Mouse (Mus musculus) heart, embryonic 12.5 days (tissue): ENCODE data around the gene Tuba1b. TPM values are rescaled to one million over a fixed set of nuclear protein-coding genes. Genes with fewer than 3 reads are reported as not detected.
"Not testable (repeated sequence)": the region's sequence is repeated elsewhere in the genome, so short reads cannot be mapped to it uniquely, and the experiment has no call there.

ENCODE experiments used
- ATAC-seq: fragments of 200-750 bp; cut with Nextera tagmentation; 2 replicates; pipeline ENCODE4 v1.8.0; 2017; ENCODE audit warnings: moderate TSS enrichment, moderate library complexity; ENCODE audit not compliant: insufficient number of reproducible peaks, low FRiP score
- H3K27ac ChIP-seq: fragments of 300-500 bp; sonication (generic); 2 replicates; pipeline ENCODE4 v1.5.1; 2016; ENCODE audit warnings: mild to moderate bottlenecking, moderate library complexity; ENCODE audit not compliant: poor library complexity, severe bottlenecking
- H3K27me3 ChIP-seq: fragments of 300-500 bp; sonication (generic); replicated peaks from 2 replicates; pipeline ENCODE4 v1.6.1; 2016; ENCODE audit warnings: mild to moderate bottlenecking, moderate library complexity
- H3K36me3 ChIP-seq: fragments of 300-500 bp; sonication (generic); 2 replicates; pipeline ENCODE4 v1.6.1; 2016; ENCODE audit warnings: mild to moderate bottlenecking, moderate library complexity
- H3K4me1 ChIP-seq: fragments of 300-500 bp; sonication (generic); replicated peaks from 2 replicates; pipeline ENCODE4 v1.6.1; 2016; ENCODE audit warnings: mild to moderate bottlenecking
- H3K4me2 ChIP-seq: fragments of 300-500 bp; sonication (generic); 2 replicates; pipeline ENCODE4 v1.6.1; 2016; ENCODE audit warnings: mild to moderate bottlenecking, moderate library complexity
- H3K4me3 ChIP-seq: fragments of 300-500 bp; sonication (generic); 2 replicates; pipeline ENCODE4 v1.5.1; 2016; ENCODE audit warnings: mild to moderate bottlenecking
- H3K9ac ChIP-seq: fragments of 300-500 bp; sonication (generic); 2 replicates; pipeline ENCODE4 v1.6.1; 2016; ENCODE audit warnings: mild to moderate bottlenecking, moderate library complexity
- H3K9me3 ChIP-seq: fragments of 300-500 bp; sonication (generic); replicated peaks from 2 replicates; pipeline ENCODE4 v1.6.1; 2016; ENCODE audit warnings: mild to moderate bottlenecking, moderate library complexity
- WGBS: fragments of 180-500 bp; shearing (Covaris S2); methylation state at CpG from one replicate; pipeline ENCODE4 v1.1.7; 2016; 5-methylcytosine and 5-hydroxymethylcytosine counted together
- polyA plus RNA-seq: library from polyadenylated mRNA; unstranded; fragments of >200 nt; fragmentation: Nextera tagmentation; extraction: Ambion mirVana; gene quantifications from 2 replicates; pipeline ENCODE4 v1.2.1, GENCODE M21; 2016

The Tuba1b gene
- polyA plus RNA-seq, 1 experiment from 2014 or later, result 1,481 TPM

DNA sequence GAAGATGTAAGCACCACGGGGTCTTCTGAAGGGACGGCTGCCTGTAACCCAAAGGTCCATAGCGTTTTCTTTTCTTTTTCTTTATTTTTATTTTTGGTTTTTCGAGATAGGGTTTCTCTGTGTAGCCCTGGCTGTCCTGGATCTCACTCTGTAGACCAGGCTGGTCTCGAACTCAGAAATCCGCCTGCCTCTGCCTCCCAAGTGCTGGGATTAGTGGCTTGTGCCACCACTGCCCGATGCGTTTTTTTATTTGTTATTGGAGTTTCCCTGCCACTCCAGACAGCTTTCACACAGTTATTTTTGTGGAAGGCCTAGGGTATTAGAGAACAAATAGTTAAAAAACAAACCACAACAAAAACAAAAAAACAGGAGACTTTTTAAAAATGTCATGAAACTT, 15.9 kb downstream of the Tuba1b start:
- peak overlapping the region; percentile 96 for H3K27ac ChIP-seq
- H3K4me3 ChIP-seq, result peak overlapping the region; percentile 83
- H3K4me1 ChIP-seq, result peaks cover 22% of the 10 kb centered on the region
- H3K9me3 ChIP-seq, H3K27me3 ChIP-seq, ATAC-seq: not testable (repeated sequence)
- peaks cover 10% of the 10 kb centered on the region for H3K36me3 ChIP-seq
- H3K9ac ChIP-seq, result peak overlapping the region; percentile 74
- H3K4me2 ChIP-seq, result peak overlapping the region; percentile 79
- WGBS, result 24% methylated on average over 8 of the region's 8 CpGs

DNA sequence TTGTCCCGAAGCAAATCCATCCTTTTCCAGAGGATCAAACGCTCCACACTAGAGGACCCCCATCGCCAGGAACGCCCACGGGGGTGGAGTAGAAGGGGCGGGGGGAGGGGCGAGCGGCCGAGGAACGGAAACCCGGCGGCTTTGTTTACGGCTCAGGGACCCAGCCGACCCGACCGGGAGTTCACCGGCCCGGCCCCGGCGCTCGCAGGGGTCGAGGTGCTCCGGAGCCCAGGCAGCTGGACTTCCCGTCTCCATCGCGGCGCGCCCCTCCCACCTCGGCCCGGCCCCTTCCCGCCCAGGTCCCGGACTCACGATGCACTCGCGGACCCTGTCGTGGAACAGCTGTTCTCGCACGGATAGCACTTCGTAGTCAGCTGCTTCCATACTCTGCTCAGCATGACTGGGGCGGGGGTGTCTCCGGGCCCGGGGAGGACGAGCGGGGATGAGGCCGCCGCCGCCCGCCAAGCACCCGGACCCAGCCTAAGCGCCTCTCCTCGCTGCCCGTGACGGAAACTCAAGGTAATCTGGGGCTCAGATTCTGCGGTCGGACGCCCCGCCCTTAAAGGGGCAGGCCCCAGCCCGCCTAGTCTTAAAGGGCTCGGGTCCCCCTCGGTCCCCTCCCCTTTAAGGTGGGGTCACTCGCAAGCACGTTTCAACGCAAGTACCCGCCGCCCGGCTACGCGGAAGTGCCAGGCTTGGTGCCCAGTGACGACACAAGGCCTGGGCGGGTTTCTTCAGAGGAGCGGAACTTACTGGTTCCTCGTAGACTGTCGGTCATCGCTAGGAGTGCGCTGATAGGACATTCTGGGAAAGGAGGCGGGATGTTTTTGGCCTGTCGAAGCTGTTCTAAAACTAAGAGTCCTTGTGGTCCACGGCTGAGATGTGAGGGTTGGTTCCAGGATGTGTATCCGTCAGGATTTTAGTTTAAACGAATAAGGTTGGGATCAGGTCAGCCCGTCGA, 16.5 kb downstream of the Tuba1b start, which contains the start of gene Lmbr1l:
Gene Lmbr1l (minus strand): TSS at position 694 of the 961 bp plus-strand sequence.
- H3K4me3 ChIP-seq, result peak within 1 kb of the TSS; percentile 83
- H3K9ac ChIP-seq, result peak within 1 kb of the TSS; percentile 84
- H3K4me2 ChIP-seq, result peak within 1 kb of the TSS; percentile 79
- H3K9me3 ChIP-seq, result no peaks in the 10 kb centered on the region
- WGBS, result under 1% methylated on average over 82 of the region's 82 CpGs
- H3K27me3 ChIP-seq, result no peaks in the 10 kb centered on the region
- H3K4me1 ChIP-seq, result peaks cover 22% of the 10 kb centered on the region
- H3K36me3 ChIP-seq, result peaks cover 17% of the 10 kb centered on the region
- peak; percentile 97 for ATAC-seq
- H3K27ac ChIP-seq, result peak within 1 kb of the TSS; percentile 96

DNA sequence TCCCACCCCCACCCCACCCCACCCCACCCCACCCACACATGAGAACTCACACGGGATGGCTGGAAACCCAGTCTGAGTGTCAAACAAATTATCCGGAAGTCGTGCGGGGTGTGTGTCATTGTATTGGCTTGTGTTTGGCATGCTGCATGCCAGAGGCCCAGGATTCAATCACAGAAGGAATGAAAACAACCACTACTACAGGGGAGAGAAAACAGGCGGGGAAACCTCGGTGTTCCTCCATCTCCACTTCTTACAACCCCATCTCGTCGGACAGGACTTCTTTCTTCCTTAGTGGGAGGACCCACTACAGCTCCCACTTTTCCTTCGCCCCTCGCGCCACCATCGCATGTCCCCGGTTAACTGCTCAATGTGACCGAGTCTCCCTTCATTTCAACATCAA, 17.3 kb downstream of the Tuba1b start:
- H3K9ac ChIP-seq, result peak overlapping the region; percentile 84
- H3K27me3 ChIP-seq, result no peaks in the 10 kb centered on the region
- H3K4me3 ChIP-seq, result peak overlapping the region; percentile 83
- no peak for ATAC-seq
- peaks cover 22% of the 10 kb centered on the region for H3K4me1 ChIP-seq
- peaks cover 25% of the 10 kb centered on the region for H3K36me3 ChIP-seq
- H3K27ac ChIP-seq, result peak overlapping the region; percentile 96
- peak overlapping the region; percentile 79 for H3K4me2 ChIP-seq
- H3K9me3 ChIP-seq, result no peaks in the 10 kb centered on the region
- WGBS, result under 1% methylated on average over 14 of the region's 14 CpGs

DNA sequence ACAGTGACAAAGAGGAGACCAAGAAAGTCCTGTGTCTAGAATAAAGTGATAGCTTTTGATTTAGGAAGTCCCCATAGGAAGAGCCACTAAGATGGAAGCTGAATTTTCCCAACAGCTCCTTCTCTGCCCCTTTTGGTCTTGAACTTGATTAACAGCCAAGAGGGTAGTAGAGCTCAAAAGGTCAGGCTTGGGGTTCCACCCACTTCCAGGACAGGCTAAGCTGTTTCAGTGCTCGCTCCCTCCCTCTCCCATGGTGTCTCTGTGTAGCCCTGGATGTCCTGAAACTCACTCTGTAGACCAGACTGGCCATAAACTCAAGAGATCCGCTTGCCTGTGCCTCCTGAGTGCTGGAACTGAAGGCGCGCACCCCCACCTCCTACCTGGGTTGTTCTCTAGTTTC, 18.3 kb downstream of the Tuba1b start:
- Histone ChIP-seq H3K4me3 (0 out of 2 replicates have a peak overlapping the region, but pooled peaks have one; percentile 83), H3K4me1 (peaks cover 22% of the 10 kb centered on the region), H3K4me2 (peak overlapping the region; percentile 79), H3K36me3 (peaks cover 35% of the 10 kb centered on the region), H3K27ac (no peak overlapping the region), H3K9me3 (no peaks in the 10 kb centered on the region), H3K9ac (peak overlapping the region; percentile 84; the same call in 1 of the 2 replicates), H3K27me3 (no peaks in the 10 kb centered on the region)
- no peak for ATAC-seq
- WGBS, result 87% methylated on average over 4 of the region's 4 CpGs

DNA sequence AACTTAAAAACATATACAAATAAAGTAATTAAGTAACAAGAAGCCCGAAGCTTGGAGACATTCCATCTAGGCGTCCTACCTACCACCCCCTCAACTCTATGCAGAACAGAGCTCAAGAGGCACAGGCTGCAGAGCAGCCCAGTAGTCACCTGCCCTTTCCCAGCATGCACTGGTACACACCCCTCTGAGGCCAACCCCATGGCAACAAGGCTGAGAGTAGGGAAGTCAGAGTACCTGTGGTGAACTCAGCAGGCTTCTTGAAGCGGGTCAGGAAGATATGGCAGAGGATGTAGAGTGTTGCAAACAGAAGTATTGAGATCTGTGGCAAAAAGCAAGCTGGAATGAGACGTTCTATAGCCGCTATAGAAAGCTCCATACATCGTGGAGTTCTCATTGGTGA, 19.5 kb downstream of the Tuba1b start:
- Histone ChIP-seq H3K27me3 (no peaks in the 10 kb centered on the region), H3K9me3 (no peaks in the 10 kb centered on the region), H3K4me1 (peaks cover 22% of the 10 kb centered on the region), H3K9ac (no peak overlapping the region), H3K4me3 (no peak overlapping the region), H3K27ac (no peak overlapping the region), H3K36me3 (peaks cover 46% of the 10 kb centered on the region), H3K4me2 (no peak overlapping the region)
- WGBS, result 91% methylated on average over 6 of the region's 6 CpGs
- ATAC-seq, result no peak

DNA sequence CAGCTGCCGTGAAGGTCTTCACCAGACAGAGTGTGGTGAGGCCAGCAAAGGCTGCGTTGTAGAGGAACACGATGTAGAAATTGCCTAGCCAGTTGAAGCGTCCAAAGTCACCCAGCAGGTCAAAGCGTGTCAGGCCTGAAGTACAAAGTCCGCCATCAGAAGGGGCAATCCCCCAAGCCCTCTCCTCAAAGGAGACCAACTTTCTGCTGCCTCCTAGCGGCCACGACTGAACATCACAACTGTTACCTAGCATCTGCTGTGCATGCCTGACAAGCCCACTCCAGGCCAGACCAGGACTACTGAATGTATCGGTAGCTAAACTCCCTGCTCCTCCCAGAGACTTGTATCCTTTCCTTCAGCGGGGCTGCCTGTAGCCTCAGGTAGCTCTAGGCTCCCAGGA, 29.7 kb downstream of the Tuba1b start:
- H3K9me3 ChIP-seq, result no peaks in the 10 kb centered on the region
- H3K4me2 ChIP-seq, result no peak overlapping the region
- H3K36me3 ChIP-seq, result peaks cover 63% of the 10 kb centered on the region
- H3K9ac ChIP-seq, result no peak overlapping the region
- no peaks in the 10 kb centered on the region for H3K4me1 ChIP-seq
- no peaks in the 10 kb centered on the region for H3K27me3 ChIP-seq
- ATAC-seq, result no peak
- no peak overlapping the region for H3K27ac ChIP-seq
- 27% methylated on average over 10 of the region's 10 CpGs for WGBS
- no peak overlapping the region for H3K4me3 ChIP-seq

DNA sequence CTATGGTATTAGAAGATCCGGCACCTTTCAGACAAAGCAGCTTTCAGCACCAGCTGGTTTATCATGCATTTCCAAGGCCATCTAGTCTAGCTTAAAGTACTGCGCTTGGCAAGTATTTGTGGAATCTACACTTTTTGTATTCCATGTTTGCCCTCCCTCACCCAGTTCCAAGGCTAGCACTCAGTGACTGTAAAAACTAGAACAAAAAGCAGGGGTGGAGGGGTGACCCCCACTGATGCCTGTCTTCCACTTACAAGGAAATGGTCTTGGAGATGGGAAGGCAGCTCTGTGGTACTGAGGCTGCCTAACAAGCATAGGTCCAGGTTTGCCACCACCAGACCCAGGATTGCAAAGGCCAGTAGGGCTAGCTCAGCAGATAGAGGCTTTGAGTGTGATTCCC, 31.8 kb downstream of the Tuba1b start:
- H3K9ac ChIP-seq, result no peak overlapping the region
- H3K4me3 ChIP-seq, result no peak overlapping the region
- H3K4me2 ChIP-seq, result no peak overlapping the region
- H3K27me3 ChIP-seq, result peaks cover 16% of the 10 kb centered on the region
- peaks cover 42% of the 10 kb centered on the region for H3K36me3 ChIP-seq
- ATAC-seq, result no peak
- no peaks in the 10 kb centered on the region for H3K9me3 ChIP-seq
- H3K27ac ChIP-seq, result no peak overlapping the region
- H3K4me1 ChIP-seq, result peaks cover 11% of the 10 kb centered on the region
- WGBS, result 81% methylated on average over 2 of the region's 2 CpGs

DNA sequence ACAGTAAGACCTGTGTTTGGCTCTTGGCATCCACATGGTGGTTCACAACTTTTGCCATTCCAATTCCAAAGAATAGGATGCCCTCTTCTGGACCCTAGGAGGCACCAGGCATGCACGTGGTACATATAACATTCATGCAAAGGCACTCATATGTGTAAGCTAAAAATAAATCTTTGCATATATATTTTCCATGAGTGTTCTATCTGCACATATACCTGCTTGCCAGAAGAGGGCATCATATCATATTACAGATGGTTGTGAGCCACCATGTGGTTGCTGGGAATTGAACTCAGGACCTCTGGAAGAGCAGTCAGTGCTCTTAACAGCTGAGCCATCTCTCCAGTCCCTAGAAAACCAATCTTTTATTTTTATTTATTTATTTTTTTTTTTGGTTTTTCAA, 32.8 kb downstream of the Tuba1b start:
- WGBS, result 69% methylated on average over 1 of the region's 1 CpGs
- Histone ChIP-seq H3K4me1 (peaks cover 20% of the 10 kb centered on the region), H3K4me3 (no peak overlapping the region), H3K4me2 (no peak overlapping the region), H3K9me3 (no peaks in the 10 kb centered on the region), H3K27me3 (peaks cover 27% of the 10 kb centered on the region), H3K36me3 (peaks cover 32% of the 10 kb centered on the region), H3K27ac (no peak overlapping the region), H3K9ac (no peak overlapping the region)
- no peak for ATAC-seq

DNA sequence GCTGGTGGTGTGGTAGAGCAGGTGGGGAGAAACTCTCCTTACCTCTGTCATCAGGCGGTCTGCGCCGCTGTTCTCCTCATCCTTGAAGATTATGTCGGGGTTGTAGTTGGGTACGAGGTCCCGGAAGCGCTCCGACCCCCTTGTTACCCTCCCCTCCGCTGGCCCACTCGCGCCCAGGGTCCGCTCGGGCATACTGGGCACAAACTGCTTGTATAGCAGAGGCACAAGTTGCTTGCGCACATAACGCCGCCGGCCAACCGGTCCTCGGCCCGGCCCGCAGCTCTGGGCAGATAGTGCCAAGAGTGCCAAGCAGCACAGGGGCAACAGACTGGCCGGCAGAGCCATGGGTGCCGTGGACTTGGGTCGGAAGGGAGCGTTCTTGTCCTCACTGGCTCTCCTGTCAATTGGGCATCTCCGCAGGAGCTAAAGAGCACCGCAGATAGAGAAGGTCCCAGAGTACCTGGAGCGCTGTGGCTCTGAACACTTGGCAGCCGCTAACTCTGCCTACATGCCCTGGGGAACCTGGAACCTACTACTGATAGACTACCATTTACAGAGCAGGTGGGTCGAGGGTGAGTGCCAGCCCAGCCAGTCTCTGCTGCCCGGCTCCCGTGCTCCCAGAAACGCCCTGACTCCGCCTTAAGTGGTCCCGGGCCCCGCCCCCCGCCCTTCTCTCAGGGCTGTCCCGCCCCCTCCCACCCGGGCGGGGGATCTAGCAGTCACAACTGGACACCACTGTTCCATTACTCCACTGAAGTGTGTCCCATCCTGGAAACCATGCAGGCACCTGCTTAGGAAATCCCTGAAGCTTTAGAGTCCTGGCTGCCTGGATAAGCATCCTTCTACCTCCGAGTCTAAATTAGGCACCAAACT, 36.2 kb downstream of the Tuba1b start, which contains the start of gene Dhh:
Gene Dhh (minus strand): TSS at position 613 of the 873 bp plus-strand sequence.
- 0 out of 2 replicates have a peak, but pooled peaks have one; percentile 30 for ATAC-seq
- WGBS, result 1% methylated on average over 40 of the region's 41 CpGs
- Histone ChIP-seq H3K9ac (peak within 1 kb of the TSS; percentile 55), H3K9me3 (no peaks in the 10 kb centered on the region), H3K4me1 (peaks cover 49% of the 10 kb centered on the region), H3K27ac (no peak within 1 kb of the TSS), H3K27me3 (peaks cover 61% of the 10 kb centered on the region), H3K36me3 (peaks cover 2% of the 10 kb centered on the region), H3K4me2 (peak within 1 kb of the TSS; percentile 88), H3K4me3 (peak within 1 kb of the TSS; percentile 47)

DNA sequence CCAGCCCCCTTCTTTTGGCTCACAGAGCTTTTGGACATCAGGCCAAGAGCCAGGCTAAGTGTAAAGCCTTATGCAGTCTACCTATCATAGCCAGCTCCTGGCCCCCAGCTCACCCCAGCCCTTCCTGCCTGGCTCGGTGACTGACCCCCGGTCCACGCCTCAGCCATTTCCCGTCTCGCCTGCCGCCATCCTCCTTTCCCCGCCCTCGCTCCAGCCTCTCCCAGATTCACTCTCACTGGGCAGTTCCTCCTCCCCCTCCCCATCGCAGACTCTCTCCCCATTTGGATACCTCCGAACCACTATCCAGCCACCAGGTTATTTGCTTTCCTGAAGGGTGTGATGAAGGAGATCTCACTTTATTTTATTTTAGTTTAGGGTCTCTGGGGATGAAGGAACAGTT, 36.9 kb downstream of the Tuba1b start:
- Histone ChIP-seq H3K4me2 (peak overlapping the region; percentile 88), H3K9me3 (no peaks in the 10 kb centered on the region), H3K27ac (no peak overlapping the region), H3K4me3 (peak overlapping the region; percentile 47), H3K36me3 (no peaks in the 10 kb centered on the region), H3K4me1 (peaks cover 49% of the 10 kb centered on the region), H3K27me3 (peaks cover 67% of the 10 kb centered on the region), H3K9ac (peak overlapping the region; percentile 55; the same call in 1 of the 2 replicates)
- 2% methylated on average over 10 of the region's 10 CpGs for WGBS
- peak; percentile 46; the same call in 1 of the 2 replicates for ATAC-seq
